Mouse (Mus musculus): ENCODE data around the gene Tfap2a. TPM values are rescaled to one million over a fixed set of nuclear protein-coding genes. Genes with fewer than 3 reads are reported as not detected.

Tfap2a gene
- polyA plus RNA-seq, 1 experiment: not detected

DNA sequence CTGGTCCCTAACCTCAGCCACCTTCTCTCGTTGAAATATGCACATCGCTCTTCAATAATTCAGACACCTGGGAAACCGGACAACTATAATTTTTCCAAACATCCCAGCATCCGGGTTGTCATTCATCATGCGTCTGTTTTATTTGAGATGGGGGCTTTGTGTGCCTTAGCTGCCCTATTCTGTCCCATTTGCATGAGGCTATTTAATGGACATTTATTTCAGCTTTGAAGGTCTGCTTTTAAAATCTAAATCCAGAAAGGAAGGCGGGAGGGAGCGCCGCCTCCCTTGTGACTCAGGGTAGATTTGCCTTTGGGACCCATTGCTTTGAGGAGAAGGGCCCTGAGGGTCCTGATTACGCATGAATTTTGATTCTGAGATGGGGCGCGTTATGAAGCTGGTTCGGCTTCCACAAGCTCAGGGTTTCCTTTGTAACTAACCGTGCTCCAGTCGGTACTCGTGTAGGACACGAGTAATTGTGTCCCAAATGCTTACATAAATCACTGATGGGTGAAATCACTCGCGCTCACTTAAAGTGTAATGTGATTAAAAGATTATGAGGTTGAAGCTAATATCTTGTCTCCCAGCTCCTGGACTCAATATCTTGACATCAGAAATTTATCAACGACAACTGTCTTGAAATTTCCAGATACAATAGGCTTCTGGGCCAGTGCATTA, 34.9 kb downstream of the Tfap2a start:
- TF ChIP-seq CTCF (IDR thresholded peaks at IDR 0.05; ENCODE audit: insufficient read depth, low read depth, low read length): no peak
- TF ChIP-seq POLR2A (IDR thresholded peaks at IDR 0.05; ENCODE audit: insufficient read depth, low read depth, low read length): no peak
- no peak overlapping the region for H3K4me3 ChIP-seq (ENCODE audit: insufficient read depth, low read depth, low read length)
- 7% methylated on average over 19 of the region's 19 CpGs for WGBS

DNA sequence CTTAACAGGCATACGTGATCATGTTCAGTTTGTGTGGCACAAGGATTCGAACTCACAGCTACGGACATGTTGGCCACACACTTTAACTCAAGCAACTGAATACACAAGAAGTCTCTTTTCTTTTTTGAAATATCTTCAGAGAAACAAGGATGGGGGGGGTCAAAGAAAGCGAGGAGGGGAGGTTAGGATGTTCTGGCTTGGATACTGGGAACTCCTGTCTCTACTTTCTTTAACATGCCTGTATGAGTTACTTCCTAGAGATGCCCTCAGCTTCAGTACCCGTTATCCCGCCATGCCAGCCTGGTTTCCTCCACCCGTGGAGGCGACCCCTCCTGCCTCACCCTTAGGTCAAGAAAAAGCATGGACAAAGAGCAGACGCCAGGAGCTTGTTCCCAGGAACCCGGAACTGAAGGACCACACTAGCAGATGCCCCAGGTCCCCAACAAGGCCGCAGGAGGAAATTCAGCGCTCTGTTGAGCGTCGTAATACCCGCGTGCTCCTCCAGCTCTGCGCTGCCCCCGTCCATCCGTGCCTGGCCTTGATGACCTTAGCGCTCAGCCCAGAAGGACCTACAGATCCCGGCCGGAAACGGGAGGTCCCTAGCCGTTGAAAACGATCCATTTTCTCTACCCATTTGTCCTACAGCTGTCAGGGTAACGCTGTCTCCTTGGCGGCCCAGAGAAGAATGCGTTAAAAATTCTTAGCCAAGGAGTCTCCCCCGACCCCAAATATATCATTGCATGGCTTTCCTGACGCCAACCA, 35.6 kb downstream of the Tfap2a start:
- 8% methylated on average over 30 of the region's 30 CpGs for WGBS
- no peak overlapping the region for H3K4me3 ChIP-seq (ENCODE audit: insufficient read depth, low read depth, low read length)
- H3K4me1 ChIP-seq (ENCODE audit: control insufficient read depth, insufficient read depth, low read length): peaks cover 3% of the 10 kb centered on the region; the same call in 1 of the 2 replicates
- no peak overlapping the region for H3K27ac ChIP-seq (ENCODE audit: insufficient read depth, low read depth, low read length)
- TF ChIP-seq CTCF (IDR thresholded peaks at IDR 0.05; ENCODE audit: insufficient read depth, low read depth, low read length): no peak
- no peak for TF ChIP-seq POLR2A (IDR thresholded peaks at IDR 0.05; ENCODE audit: insufficient read depth, low read depth, low read length)

More for the DNA sequence above, 34.9 kb downstream of the Tfap2a start:
- Histone ChIP-seq H3K4me1 (ENCODE audit: control insufficient read depth, insufficient read depth, low read length) (peaks cover 3% of the 10 kb centered on the region; the same call in 1 of the 2 replicates), H3K27ac (ENCODE audit: insufficient read depth, low read depth, low read length) (no peak overlapping the region)

- no peak overlapping the region for H3K27ac ChIP-seq (ENCODE audit: insufficient read depth, low read depth, low read length)
- peaks cover 3% of the 10 kb centered on the region; the same call in 1 of the 2 replicates for H3K4me1 ChIP-seq (ENCODE audit: control insufficient read depth, insufficient read depth, low read length)
- TF ChIP-seq POLR2A (IDR thresholded peaks at IDR 0.05; ENCODE audit: insufficient read depth, low read depth, low read length) (no peak), CTCF (IDR thresholded peaks at IDR 0.05; ENCODE audit: insufficient read depth, low read depth, low read length) (no peak)
- H3K4me3 ChIP-seq (ENCODE audit: insufficient read depth, low read depth, low read length): no peak overlapping the region
- WGBS: 7% methylated on average over 12 of the region's 12 CpGs
These were observed 36.5 kb downstream of the Tfap2a start for GRCm38 (mm10) chr13:40701691-40702090.

GRCm38 (mm10) chr13:40685790-40686189, 52.4 kb downstream of the Tfap2a start:
- WGBS: 91% methylated on average over 3 of the region's 3 CpGs
- H3K4me3 ChIP-seq (ENCODE audit: insufficient read depth, low read depth, low read length): no peak overlapping the region
- H3K4me1 ChIP-seq (ENCODE audit: control insufficient read depth, insufficient read depth, low read length): no peaks in the 10 kb centered on the region
- no peak overlapping the region for H3K27ac ChIP-seq (ENCODE audit: insufficient read depth, low read depth, low read length)
- TF ChIP-seq POLR2A (IDR thresholded peaks at IDR 0.05; ENCODE audit: insufficient read depth, low read depth, low read length) (no peak), CTCF (IDR thresholded peaks at IDR 0.05; ENCODE audit: insufficient read depth, low read depth, low read length) (no peak)

- Histone ChIP-seq H3K27ac (ENCODE audit: insufficient read depth, low read depth, low read length) (no peak overlapping the region), H3K4me3 (ENCODE audit: insufficient read depth, low read depth, low read length) (no peak overlapping the region), H3K4me1 (ENCODE audit: control insufficient read depth, insufficient read depth, low read length) (no peaks in the 10 kb centered on the region; the same call in 1 of the 2 replicates)
- WGBS: 28% methylated on average over 4 of the region's 4 CpGs
- TF ChIP-seq CTCF (IDR thresholded peaks at IDR 0.05; ENCODE audit: insufficient read depth, low read depth, low read length) (no peak), POLR2A (IDR thresholded peaks at IDR 0.05; ENCODE audit: insufficient read depth, low read depth, low read length) (no peak)
These were observed 61.4 kb downstream of the Tfap2a start for GRCm38 (mm10) chr13:40676730-40677129.

Other genes with a start within 250 kb of the Tfap2a start
- gene Gcnt2, start 121.4 kb upstream of the Tfap2a start, polyA plus RNA-seq (2012; ENCODE audit: insufficient read depth, insufficient read length, low replicate concordance, missing spikeins): not detected in 2 replicates